Mouse (Mus musculus) lung, adult 2 months (tissue): ENCODE data around the gene Ptch1.

Experiments used
- CTCF ChIP-seq: fragments of 200-500 bp; IDR thresholded peaks from 2 replicates; pipeline ENCODE4 v1.5.1; 2011; ENCODE audit warnings: mild to moderate bottlenecking, low read length, control low read depth; ENCODE audit not compliant: insufficient read depth
- POLR2A ChIP-seq: fragments of 200-500 bp; IDR thresholded peaks from 2 replicates; pipeline ENCODE4 v1.6.1; 2011; ENCODE audit warnings: low read depth, mild to moderate bottlenecking, control low read depth, low read length, borderline replicate concordance; ENCODE audit errors: extremely low read depth

DNA sequence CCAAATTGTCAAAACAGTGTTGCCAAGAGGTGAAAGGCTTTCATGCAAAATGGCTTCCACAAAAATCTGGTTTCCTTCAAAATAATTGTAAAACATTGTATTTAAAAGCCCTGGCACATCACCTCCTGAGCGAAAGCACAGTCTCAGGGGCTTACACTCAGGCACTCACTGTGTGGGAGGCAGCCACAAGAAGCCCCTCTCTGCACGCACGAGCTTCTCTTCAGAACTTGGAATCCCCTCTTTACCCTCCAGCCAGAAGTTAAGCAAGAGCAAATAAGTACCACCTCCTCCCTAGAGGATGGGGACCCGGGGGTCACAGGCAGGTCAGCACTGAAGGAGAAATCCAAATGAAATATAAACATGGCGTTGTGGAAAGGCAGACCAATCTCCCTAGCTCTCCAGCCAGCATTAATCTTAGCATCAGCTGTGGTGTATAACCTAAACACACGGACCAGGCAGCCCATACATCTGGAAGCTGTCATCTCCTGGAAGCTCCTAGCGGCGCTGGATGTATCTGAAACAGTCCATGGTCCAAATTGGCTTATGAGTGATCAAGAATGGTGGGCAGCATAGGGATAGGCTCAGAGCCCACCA, 15.0 kb downstream of the Ptch1 start:
- TF ChIP-seq POLR2A (no peak), CTCF (no peak)
